Mouse (Mus musculus) ES-E14 (cell line): Measurements from ENCODE around the gene Amotl1. TPM values are rescaled to one million over a fixed set of nuclear protein-coding genes. Genes with fewer than 3 reads are reported as not detected.

ENCODE experiments used
- DNase-seq: peaks from one replicate; pipeline ENCODE4 v3.0.0-alpha.2; 2013; ENCODE audit warnings: low read depth, low spot score
- H3K27ac ChIP-seq: 2 replicates; pipeline ENCODE4 v1.5.1; 2012; ENCODE audit warnings: low read depth, mild to moderate bottlenecking, low read length, moderate library complexity, mixed read lengths; ENCODE audit not compliant: poor library complexity, insufficient read depth, severe bottlenecking
- H3K36me3 ChIP-seq: 2 replicates; pipeline ENCODE4 v1.6.1; 2012; ENCODE audit warnings: mild to moderate bottlenecking, low read length, moderate library complexity, mixed read lengths; ENCODE audit not compliant: control insufficient read depth, poor library complexity, insufficient read depth, severe bottlenecking
- H3K4me1 ChIP-seq, 2 experiments: fragments of 150-350 bp in 1 of 2; sonication (generic) in 1 of 2; 2 replicates each; pipeline ENCODE4 v1.6.1; 2012; ENCODE audit warnings: low read length in 2 of 2, mild to moderate bottlenecking in 1 of 2, mixed read lengths in 1 of 2; ENCODE audit not compliant: control insufficient read depth in 2 of 2, insufficient read depth in 2 of 2, poor library complexity in 1 of 2
- H3K4me3 ChIP-seq, 2 experiments: fragments of 150-350 bp in 1 of 2; sonication (generic) in 1 of 2; 2 replicates each; pipeline ENCODE4 v1.5.1; 2012; ENCODE audit warnings: low read length in 2 of 2, low read depth in 1 of 2, mild to moderate bottlenecking in 1 of 2, mixed read lengths in 1 of 2; ENCODE audit not compliant: insufficient read depth in 1 of 2, poor library complexity in 1 of 2, severe bottlenecking in 1 of 2
- H3K9ac ChIP-seq: 2 replicates; pipeline ENCODE4 v1.6.1; 2012; ENCODE audit warnings: low read depth, mild to moderate bottlenecking, low read length, mixed read lengths; ENCODE audit not compliant: poor library complexity, insufficient read depth, severe bottlenecking
- H3K9me3 ChIP-seq: fragments of 150-350 bp; sonication (generic); 2 replicates; pipeline ENCODE4 v1.6.1; 2012; ENCODE audit warnings: low read depth, mild to moderate bottlenecking, low read length; ENCODE audit not compliant: control insufficient read depth, insufficient read depth
- CHD2 ChIP-seq: IDR thresholded peaks from 2 replicates; pipeline ENCODE4 v1.6.1; 2014; ENCODE audit warnings: mild to moderate bottlenecking, low read depth, low read length, inconsistent platforms
- HCFC1 ChIP-seq: IDR thresholded peaks from 2 replicates; pipeline ENCODE4 v1.6.1; 2012; ENCODE audit warnings: low read length, inconsistent platforms, borderline replicate concordance; ENCODE audit not compliant: insufficient read depth
- MAFK ChIP-seq: IDR thresholded peaks from 2 replicates; pipeline ENCODE4 v1.6.1; 2014; ENCODE audit warnings: mild to moderate bottlenecking, low read depth, low read length, inconsistent platforms; ENCODE audit not compliant: insufficient read depth
- ZC3H11A ChIP-seq: IDR thresholded peaks from 2 replicates; pipeline ENCODE4 v1.6.1; 2012; ENCODE audit warnings: low read depth, mild to moderate bottlenecking, inconsistent platforms, low read length, borderline replicate concordance
- ZNF384 ChIP-seq: IDR thresholded peaks from 2 replicates; pipeline ENCODE4 v1.6.1; 2012; ENCODE audit warnings: low read depth, low read length, inconsistent platforms
- in situ Hi-C, 2 experiments: fragments of 600-800 bp; cut with MboI; formaldehyde crosslinking; loops; one replicate each; pipeline ENCODE4 v1.15.1; 2025; ENCODE audit warnings: low sequenced_read_pairs in 2 of 2, inconsistent platforms in 1 of 2; ENCODE audit not compliant: unreplicated experiment in 2 of 2
- total RNA-seq: library from RNA; depleted of rRNA; stranded (reverse); fragments of 300-350 nt; gene quantifications from 2 replicates; pipeline ENCODE4 v1.2.3, GENCODE M21; 2012; rRNA removed

The Amotl1 gene
- total RNA-seq, 1 experiment, result 24.6 TPM

DNA sequence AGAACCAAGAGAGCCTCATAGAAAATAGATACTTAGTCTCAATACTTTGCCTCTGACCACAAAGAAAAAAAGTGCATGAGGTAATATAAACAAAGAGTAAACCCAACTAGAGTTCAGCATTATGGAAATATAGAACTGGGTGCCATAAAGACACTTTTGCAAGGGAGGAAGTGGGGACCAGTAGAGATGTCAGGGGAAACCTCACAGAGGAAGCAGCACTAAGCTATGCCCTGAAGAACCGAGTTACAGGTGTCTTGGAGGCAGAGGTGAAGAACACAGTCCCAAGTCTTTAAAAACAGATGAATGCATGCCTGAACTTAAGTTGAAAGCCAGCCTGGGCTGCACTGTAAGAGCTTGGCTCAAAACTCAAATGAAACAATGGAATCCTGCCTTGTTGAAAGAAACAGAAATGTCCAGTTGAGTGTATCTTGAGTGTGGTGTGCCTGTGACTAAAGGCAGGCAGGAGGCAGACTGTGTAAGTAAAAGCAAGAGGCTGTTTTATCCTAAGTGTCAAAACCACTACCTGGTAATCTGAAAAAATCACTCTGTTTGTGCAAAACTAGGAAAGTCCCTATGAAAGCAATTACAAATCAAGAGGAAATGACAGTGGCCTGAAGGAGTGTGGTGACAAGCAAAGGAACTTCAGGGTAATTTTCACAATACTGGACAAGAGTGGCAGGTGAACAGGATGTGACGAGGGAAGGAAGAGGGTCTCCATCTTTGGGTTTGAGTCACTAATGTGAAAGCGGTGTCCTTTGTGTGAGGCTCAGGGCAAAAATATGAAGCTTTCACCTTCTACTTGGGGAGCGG lies 145.8 kb downstream of the Amotl1 start:
- Histone ChIP-seq H3K4me3 (peak overlapping the region in 1 of 2 experiments; percentile 94; a peak in 2 of 4 replicates), H3K9ac (no peak overlapping the region)
- TF ChIP-seq ZNF384 (no peak), MAFK (no peak), CHD2 (no peak), ZC3H11A (no peak), HCFC1 (no peak)

More for the DNA sequence above, 145.8 kb downstream of the Amotl1 start:
- H3K4me1 ChIP-seq, result 0 out of 4 replicates have a peak, but pooled peaks cover 0 to 3% of the 10 kb centered on the region in 2 experiments
- H3K27ac ChIP-seq, result no peak overlapping the region
- DNase-seq, result no peak
- H3K9me3 ChIP-seq, result no peaks in the 10 kb centered on the region
- in situ Hi-C loops, result no loop called here
- peaks cover 6% of the 10 kb centered on the region for H3K36me3 ChIP-seq

Other genes starting within 250 kb of the Amotl1 start
- gene Kdm4d, start 144.6 kb downstream of the Amotl1 start, total RNA-seq, result 0.13 and 0.16 TPM in 2 replicates
- 69.9 and 112 TPM in 2 replicates for gene Cwc15, start 144.4 kb downstream of the Amotl1 start, total RNA-seq
- gene Piwil4, start 95.7 kb upstream of the Amotl1 start, total RNA-seq, result 2.7 and 4.8 TPM in 2 replicates
- 1.3 and 1.4 TPM in 2 replicates for gene Fut4, start 107.3 kb upstream of the Amotl1 start, total RNA-seq
- not detected in 2 replicates for gene 1700012B09Rik, start 126.0 kb upstream of the Amotl1 start, total RNA-seq
- gene Mre11a, start 139.6 kb upstream of the Amotl1 start, total RNA-seq, result 34.9 and 46.0 TPM in 2 replicates
- 44.4 and 48.7 TPM in 2 replicates for gene Ankrd49, start 139.8 kb upstream of the Amotl1 start, total RNA-seq
- 0.49 and 0.63 TPM in 2 replicates for gene Gpr83, start 215.2 kb upstream of the Amotl1 start, total RNA-seq